Mouse (Mus musculus) cortical plate, adult 2 months (tissue): ENCODE measurements at regions not wholly inside any gene's neighbourhood (a gene's known extent, or its start where the extent isn't known, plus 50 kb on each side); places are given as distances from the start of the nearest gene placed in this dataset.

Experiments
- CTCF ChIP-seq: fragments of 200-500 bp; IDR thresholded peaks from 2 replicates; pipeline ENCODE4 v1.5.1; 2011; ENCODE audit warnings: mild to moderate bottlenecking, control low read depth, low read length; ENCODE audit not compliant: insufficient read depth; ENCODE audit errors: extremely low read depth
- POLR2A ChIP-seq: fragments of 200-500 bp; IDR thresholded peaks from 2 replicates; pipeline ENCODE4 v1.6.1; 2011; ENCODE audit warnings: mild to moderate bottlenecking, low read length, control low read depth; ENCODE audit not compliant: insufficient read depth; ENCODE audit errors: extremely low read depth

DNA sequence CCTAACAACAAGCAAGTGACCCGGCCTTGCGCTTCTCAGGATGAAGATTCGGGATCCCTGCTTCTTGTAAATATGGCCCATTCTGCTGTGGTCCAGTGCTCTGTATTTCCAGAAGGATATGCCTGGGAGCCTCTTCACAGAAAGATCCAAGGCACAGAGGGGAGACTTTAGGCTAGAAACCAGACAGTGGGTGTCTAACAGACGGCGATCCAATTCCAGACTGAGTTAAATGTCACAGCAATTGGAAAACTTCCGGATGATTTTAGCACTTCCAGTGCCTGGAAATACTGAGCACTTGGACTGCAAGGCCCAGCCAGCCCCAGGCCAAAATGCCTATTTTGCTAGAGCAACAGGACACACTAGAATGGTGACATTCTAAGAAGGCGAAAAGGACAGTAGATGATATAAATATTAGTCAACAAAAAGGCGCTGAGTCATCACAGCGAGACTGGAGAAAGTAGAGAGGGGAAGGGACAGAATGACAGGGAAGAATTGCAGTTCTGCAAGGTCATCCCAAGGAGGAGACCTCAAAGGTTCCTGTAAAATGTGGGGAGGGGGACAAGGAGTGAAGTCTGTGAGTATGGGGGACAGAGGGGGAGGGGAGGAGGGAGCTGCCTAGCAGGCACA, 111.7 kb upstream of the Msx2 start:
- TF ChIP-seq CTCF (no peak), POLR2A (no peak)
